Mouse (Mus musculus): Measurements from ENCODE around the gene Bpnt1. TPM values are rescaled to one million over a fixed set of nuclear protein-coding genes. Genes with fewer than 3 reads are reported as not detected.
A peak's percentile ranks its signal among the peaks of the same experiment; 100 is the strongest.

The Bpnt1 gene
- polyA plus RNA-seq, 1 experiment from 2014 or later = 108 TPM

- peak; percentile 5; the same call in 1 of the 2 replicates for TF ChIP-seq CTCF (IDR thresholded peaks at IDR 0.05; ENCODE audit: low read depth)
- peak within 1 kb of the TSS; percentile 69 for H3K4me2 ChIP-seq (ENCODE audit: low read length)
- H3K4me1 ChIP-seq (replicated peaks; ENCODE audit: insufficient read depth, low read length) = peaks cover 13% of the 10 kb centered on the region; the same call in 1 of the 2 replicates
- H3K36me3 ChIP-seq (ENCODE audit: insufficient read depth, low read length) = peaks cover 20% of the 10 kb centered on the region
- peak within 1 kb of the TSS; percentile 80 for H3K4me3 ChIP-seq (replicated peaks; ENCODE audit: low read depth, low read length)
- peak; percentile 88 for DNase-seq (ENCODE audit: low spot score)
- no peaks in the 10 kb centered on the region for H3K9me3 ChIP-seq (replicated peaks; ENCODE audit: low read length)
- under 1% methylated on average over 73 of the region's 76 CpGs for WGBS
- H3K9ac ChIP-seq (ENCODE audit: low read depth, low read length) = peak within 1 kb of the TSS; percentile 86
- no peaks in the 10 kb centered on the region for H3K27me3 ChIP-seq (ENCODE audit: insufficient read depth, low read length)
- peak within 1 kb of the TSS; percentile 96 for H3K27ac ChIP-seq
- peak; percentile 82 for ATAC-seq (replicated peaks; ENCODE audit: low FRiP score, low read depth)
These were observed 3.0 kb upstream of the Bpnt1 start, which contains the start of gene Iars2 for GRCm38 (mm10) chr1:185328721-185329610. TSS of gene Iars2 (minus strand) at chr1:185329396.

GRCm38 (mm10) chr1:185329851-185330250 is 2.1 kb upstream of the Bpnt1 start:
- DNase-seq (ENCODE audit: low spot score) (no peak), ATAC-seq (replicated peaks; ENCODE audit: low FRiP score, low read depth) (no peak)
- Histone ChIP-seq H3K4me3 (replicated peaks; ENCODE audit: low read depth, low read length) (no peak overlapping the region), H3K27ac (no peak overlapping the region), H3K36me3 (ENCODE audit: insufficient read depth, low read length) (peaks cover 15% of the 10 kb centered on the region), H3K9me3 (replicated peaks; ENCODE audit: low read length) (no peaks in the 10 kb centered on the region), H3K4me1 (replicated peaks; ENCODE audit: insufficient read depth, low read length) (peaks cover 13% of the 10 kb centered on the region; the same call in 1 of the 2 replicates), H3K9ac (ENCODE audit: low read depth, low read length) (no peak overlapping the region), H3K27me3 (ENCODE audit: insufficient read depth, low read length) (no peaks in the 10 kb centered on the region), H3K4me2 (ENCODE audit: low read length) (0 out of 2 replicates have a peak overlapping the region, but pooled peaks have one; percentile 69)
- no peak for TF ChIP-seq CTCF (IDR thresholded peaks at IDR 0.05; ENCODE audit: low read depth)
- 96% methylated on average over 8 of the region's 8 CpGs for WGBS

- peak; percentile 30 for TF ChIP-seq CTCF (IDR thresholded peaks at IDR 0.05; ENCODE audit: low read depth)
- DNase-seq (ENCODE audit: low spot score) (no peak), ATAC-seq (replicated peaks; ENCODE audit: low FRiP score, low read depth) (no peak)
- H3K36me3 ChIP-seq (ENCODE audit: insufficient read depth, low read length) = 0 out of 2 replicates have a peak, but pooled peaks cover 3% of the 10 kb centered on the region
- H3K9ac ChIP-seq (ENCODE audit: low read depth, low read length) = no peak overlapping the region
- no peaks in the 10 kb centered on the region for H3K9me3 ChIP-seq (replicated peaks; ENCODE audit: low read length)
- H3K27me3 ChIP-seq (ENCODE audit: insufficient read depth, low read length) = no peaks in the 10 kb centered on the region
- 53% methylated on average over 5 of the region's 5 CpGs for WGBS
- H3K4me3 ChIP-seq (replicated peaks; ENCODE audit: low read depth, low read length) = peak overlapping the region; percentile 54; the same call in 1 of the 2 replicates
- peaks cover 13% of the 10 kb centered on the region; the same call in 1 of the 2 replicates for H3K4me1 ChIP-seq (replicated peaks; ENCODE audit: insufficient read depth, low read length)
- H3K4me2 ChIP-seq (ENCODE audit: low read length) = peak overlapping the region; percentile 66
- no peak overlapping the region for H3K27ac ChIP-seq
These were observed 585 bp upstream of the Bpnt1 start for GRCm38 (mm10) chr1:185331364-185331763.

GRCm38 (mm10) chr1:185333651-185334050 is 1.7 kb downstream of the Bpnt1 start:
- no peaks in the 10 kb centered on the region for H3K27me3 ChIP-seq (ENCODE audit: insufficient read depth, low read length)
- H3K4me1 ChIP-seq (replicated peaks; ENCODE audit: insufficient read depth, low read length) = peaks cover 10% of the 10 kb centered on the region; the same call in 1 of the 2 replicates
- H3K4me3 ChIP-seq (replicated peaks; ENCODE audit: low read depth, low read length) = no peak overlapping the region
- no peak for DNase-seq (ENCODE audit: low spot score)
- no peak overlapping the region for H3K27ac ChIP-seq
- H3K9ac ChIP-seq (ENCODE audit: low read depth, low read length) = no peak overlapping the region
- H3K4me2 ChIP-seq (ENCODE audit: low read length) = peak overlapping the region; percentile 66; the same call in 1 of the 2 replicates
- 83% methylated on average over 5 of the region's 5 CpGs for WGBS
- no peak for ATAC-seq (replicated peaks; ENCODE audit: low FRiP score, low read depth)
- H3K36me3 ChIP-seq (ENCODE audit: insufficient read depth, low read length) = peaks cover 4% of the 10 kb centered on the region; the same call in 1 of the 2 replicates
- no peak for TF ChIP-seq CTCF (IDR thresholded peaks at IDR 0.05; ENCODE audit: low read depth)
- H3K9me3 ChIP-seq (replicated peaks; ENCODE audit: low read length) = no peaks in the 10 kb centered on the region

GRCm38 (mm10) chr1:185334136-185334535 is 2.2 kb downstream of the Bpnt1 start:
- WGBS = 81% methylated on average over 4 of the region's 4 CpGs
- H3K36me3 ChIP-seq (ENCODE audit: insufficient read depth, low read length) = peaks cover 6% of the 10 kb centered on the region; the same call in 1 of the 2 replicates
- H3K4me2 ChIP-seq (ENCODE audit: low read length) = no peak overlapping the region
- TF ChIP-seq CTCF (IDR thresholded peaks at IDR 0.05; ENCODE audit: low read depth) = no peak
- H3K4me3 ChIP-seq (replicated peaks; ENCODE audit: low read depth, low read length) = no peak overlapping the region
- no peak overlapping the region for H3K9ac ChIP-seq (ENCODE audit: low read depth, low read length)
- no peaks in the 10 kb centered on the region for H3K9me3 ChIP-seq (replicated peaks; ENCODE audit: low read length)
- H3K27me3 ChIP-seq (ENCODE audit: insufficient read depth, low read length) = no peaks in the 10 kb centered on the region
- no peak overlapping the region for H3K27ac ChIP-seq
- ATAC-seq (replicated peaks; ENCODE audit: low FRiP score, low read depth) = no peak
- DNase-seq (ENCODE audit: low spot score) = no peak
- H3K4me1 ChIP-seq (replicated peaks; ENCODE audit: insufficient read depth, low read length) = peaks cover 10% of the 10 kb centered on the region; the same call in 1 of the 2 replicates

- WGBS = 67% methylated on average over 6 of the region's 6 CpGs
- Histone ChIP-seq H3K4me3 (replicated peaks; ENCODE audit: low read depth, low read length) (no peak overlapping the region), H3K36me3 (ENCODE audit: insufficient read depth, low read length) (peaks cover 8% of the 10 kb centered on the region; the same call in 1 of the 2 replicates), H3K9me3 (replicated peaks; ENCODE audit: low read length) (no peaks in the 10 kb centered on the region), H3K9ac (ENCODE audit: low read depth, low read length) (no peak overlapping the region), H3K4me1 (replicated peaks; ENCODE audit: insufficient read depth, low read length) (peaks cover 10% of the 10 kb centered on the region; the same call in 1 of the 2 replicates), H3K4me2 (ENCODE audit: low read length) (no peak overlapping the region), H3K27me3 (ENCODE audit: insufficient read depth, low read length) (no peaks in the 10 kb centered on the region), H3K27ac (no peak overlapping the region)
- no peak for TF ChIP-seq CTCF (IDR thresholded peaks at IDR 0.05; ENCODE audit: low read depth)
- DNase-seq (ENCODE audit: low spot score) (no peak), ATAC-seq (replicated peaks; ENCODE audit: low FRiP score, low read depth) (no peak)
These were observed 3.3 kb downstream of the Bpnt1 start for GRCm38 (mm10) chr1:185335231-185335765.

Data from kidney, postnatal 0 days (tissue).